Mouse (Mus musculus) cerebellum, adult 9-10 months (tissue): ENCODE results near the gene Sstr2.

Experiments used
- DNase-seq: peaks from one replicate; pipeline ENCODE4 v3.0.0; 2022

The Sstr2 gene

GRCm38 (mm10) chr11:113618672-113619419, at the start of gene Sstr2:
TSS of gene Sstr2 (plus strand) at chr11:113619342.
- DNase-seq: peak; percentile 46

- DNase-seq: no peak
Observed at GRCm38 (mm10) chr11:113571616-113572015, 47.5 kb upstream of the Sstr2 start.

- no peak for DNase-seq
Observed at GRCm38 (mm10) chr11:113572641-113573040, 46.5 kb upstream of the Sstr2 start.

GRCm38 (mm10) chr11:113577221-113577620, 41.9 kb upstream of the Sstr2 start:
- no peak for DNase-seq

GRCm38 (mm10) chr11:113583879-113584661, 35.1 kb upstream of the Sstr2 start:
- DNase-seq: no peak

- DNase-seq: no peak
Observed at GRCm38 (mm10) chr11:113586423-113586822, 32.7 kb upstream of the Sstr2 start.

- DNase-seq: no peak
Observed at GRCm38 (mm10) chr11:113588936-113589335, 30.2 kb upstream of the Sstr2 start.

GRCm38 (mm10) chr11:113595144-113595543, 24.0 kb upstream of the Sstr2 start:
- no peak for DNase-seq

GRCm38 (mm10) chr11:113597632-113598031, 21.5 kb upstream of the Sstr2 start:
- DNase-seq: no peak

GRCm38 (mm10) chr11:113600526-113601245, 18.5 kb upstream of the Sstr2 start:
- DNase-seq: peak; percentile 57

- DNase-seq: no peak
Observed at GRCm38 (mm10) chr11:113601616-113602343, 17.4 kb upstream of the Sstr2 start.

- DNase-seq: no peak
Observed at GRCm38 (mm10) chr11:113607556-113607955, 11.6 kb upstream of the Sstr2 start.

GRCm38 (mm10) chr11:113609581-113609980, 9.6 kb upstream of the Sstr2 start:
- DNase-seq: no peak

- no peak for DNase-seq
Observed at GRCm38 (mm10) chr11:113610266-113610665, 8.9 kb upstream of the Sstr2 start.

- no peak for DNase-seq
Observed at GRCm38 (mm10) chr11:113611112-113611646, 8.0 kb upstream of the Sstr2 start.

- DNase-seq: no peak
Observed at GRCm38 (mm10) chr11:113611664-113612611, 7.2 kb upstream of the Sstr2 start.

- no peak for DNase-seq
Observed at GRCm38 (mm10) chr11:113614476-113614875, 4.7 kb upstream of the Sstr2 start.

- DNase-seq: peak; percentile 65
Observed at GRCm38 (mm10) chr11:113617132-113617911, 1.8 kb upstream of the Sstr2 start.

GRCm38 (mm10) chr11:113618303-113618671, 855 bp upstream of the Sstr2 start:
- no peak for DNase-seq

- no peak for DNase-seq
Observed at GRCm38 (mm10) chr11:113619420-113620080, 408 bp downstream of the Sstr2 start.
